Mouse (Mus musculus) cerebellum, adult 2 months (tissue): ENCODE results near the gene Use1.

ENCODE experiments used
- CTCF ChIP-seq: fragments of 200-500 bp; IDR thresholded peaks from 2 replicates; pipeline ENCODE4 v1.5.1; 2011; ENCODE audit warnings: low read depth, mild to moderate bottlenecking, control low read depth, low read length, moderate library complexity, borderline replicate concordance; ENCODE audit not compliant: insufficient read depth
- POLR2A ChIP-seq: fragments of 200-500 bp; IDR thresholded peaks from 2 replicates; pipeline ENCODE4 v1.6.1; 2011; ENCODE audit warnings: low read length, control low read depth, borderline replicate concordance; ENCODE audit not compliant: insufficient read depth

DNA sequence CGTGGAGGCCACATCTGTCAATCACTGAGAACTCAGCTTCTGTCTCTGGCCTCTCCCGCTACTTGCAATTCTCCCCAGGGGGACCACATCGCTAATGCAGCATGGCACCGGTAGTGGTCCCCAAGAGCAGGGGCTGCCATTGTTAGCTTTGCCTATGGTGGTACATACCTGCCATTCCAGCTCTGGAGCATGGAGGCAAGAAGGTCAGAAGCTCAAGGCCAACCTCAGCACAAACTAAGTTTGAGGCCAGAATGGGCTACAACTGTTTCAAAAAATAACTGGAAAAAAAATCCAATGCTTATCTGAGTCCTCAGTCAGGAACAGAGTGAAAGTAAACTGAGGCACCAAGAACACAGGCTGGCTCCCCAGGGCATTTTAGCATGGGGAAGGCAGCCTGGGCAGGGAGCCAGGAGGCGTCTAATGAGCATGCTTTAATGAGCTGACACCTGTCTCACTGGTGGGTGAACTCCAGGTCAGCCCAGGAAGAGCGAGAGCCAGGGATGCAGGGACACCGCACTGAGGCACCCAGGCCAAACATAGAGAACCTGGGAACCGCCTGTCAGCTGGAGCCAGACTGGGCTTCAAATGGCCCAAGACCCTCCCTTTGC, 9.9 kb downstream of the Use1 start:
- TF ChIP-seq POLR2A (no peak), CTCF (no peak)
